Mouse (Mus musculus) layer of hippocampus, adult 9-11 months (tissue): ENCODE data around the gene Rhbdl1.

Source experiments
- DNase-seq: peaks from one replicate; pipeline ENCODE4 v3.0.0; 2022

Gene Rhbdl1

DNA sequence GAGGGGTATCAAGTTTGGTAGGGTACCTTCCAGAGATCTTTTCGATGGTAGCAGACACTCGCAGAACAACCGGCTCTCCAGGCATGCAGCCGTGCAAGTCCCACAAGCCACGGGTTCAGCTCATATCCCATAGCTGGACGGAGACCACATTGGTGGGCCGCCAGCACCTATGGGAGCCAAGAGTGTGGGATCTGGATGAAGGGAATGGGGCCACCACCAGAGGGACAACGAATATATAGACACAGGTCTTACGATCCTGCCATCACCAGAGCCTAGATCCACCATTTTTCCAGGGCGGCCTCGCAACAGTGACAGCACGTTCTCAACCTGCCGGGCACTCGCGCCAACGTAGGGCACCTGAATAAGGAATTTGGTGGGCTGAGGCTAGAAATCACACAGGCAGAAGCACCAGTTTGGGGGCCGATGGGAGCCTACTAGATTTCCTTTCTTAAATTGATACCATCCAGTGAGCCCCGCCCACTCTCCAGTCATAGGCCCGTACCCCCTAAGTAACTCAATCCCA lies 45.7 kb downstream of the Rhbdl1 start:
- peak; percentile 48 for DNase-seq

DNA sequence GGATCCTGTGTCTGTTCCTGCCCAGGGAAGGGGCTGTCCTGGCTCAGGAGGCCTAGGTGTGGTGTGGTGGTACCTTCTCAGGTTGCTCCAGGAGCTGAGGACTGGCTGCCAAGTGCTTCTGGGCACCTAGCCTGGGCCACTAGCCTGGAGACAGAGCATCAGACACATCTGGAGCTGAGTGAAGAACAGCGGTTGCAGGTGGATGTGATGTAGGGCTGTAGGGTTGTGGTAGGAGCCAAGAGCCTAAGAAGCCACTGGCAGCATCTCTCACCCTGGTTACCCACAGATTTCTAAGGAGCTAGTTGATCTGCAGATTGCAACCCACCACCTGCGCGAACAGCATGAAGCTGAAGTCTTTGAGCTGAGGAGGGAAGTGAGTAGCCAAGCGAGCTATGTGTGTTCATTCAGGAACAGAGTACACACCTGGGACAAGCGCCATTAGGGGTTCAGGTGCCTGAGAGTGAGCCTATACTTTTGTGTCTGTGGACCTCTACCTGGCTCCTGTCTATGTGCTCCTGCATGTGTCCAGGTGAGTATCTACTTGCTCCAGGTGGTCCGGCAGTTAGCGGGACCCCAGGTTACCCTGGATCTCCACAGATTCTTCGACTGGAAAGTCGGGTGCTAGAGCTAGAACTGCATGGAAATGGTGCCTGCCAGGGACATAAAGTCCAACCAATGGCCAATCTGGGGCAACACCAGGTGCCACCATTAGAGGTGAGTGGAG lies 50.2 kb downstream of the Rhbdl1 start:
- DNase-seq = no peak

DNA sequence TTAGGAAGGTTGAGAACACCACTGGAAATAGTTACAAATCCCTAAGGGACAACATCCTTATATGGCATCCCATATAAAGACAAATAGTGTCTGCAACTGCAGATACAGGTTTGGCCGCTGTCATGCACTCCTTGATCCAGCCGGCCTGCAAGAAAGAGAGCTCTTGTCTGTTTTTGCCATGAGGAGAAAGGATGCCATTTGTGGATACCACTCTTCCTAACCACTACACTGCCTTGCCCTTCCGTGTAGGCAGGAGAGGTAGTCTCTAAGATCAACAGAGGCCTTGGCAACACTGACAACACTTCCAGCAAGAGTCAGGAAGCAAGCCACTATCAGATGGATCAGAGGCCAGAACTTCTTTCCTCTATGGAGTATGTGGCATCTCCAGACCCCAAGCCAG lies 50.8 kb downstream of the Rhbdl1 start, which contains the start of gene Ccdc78:
Gene Ccdc78, plus strand, starts transcription at position 301 of the 400 bp plus-strand sequence.
- no peak for DNase-seq

DNA sequence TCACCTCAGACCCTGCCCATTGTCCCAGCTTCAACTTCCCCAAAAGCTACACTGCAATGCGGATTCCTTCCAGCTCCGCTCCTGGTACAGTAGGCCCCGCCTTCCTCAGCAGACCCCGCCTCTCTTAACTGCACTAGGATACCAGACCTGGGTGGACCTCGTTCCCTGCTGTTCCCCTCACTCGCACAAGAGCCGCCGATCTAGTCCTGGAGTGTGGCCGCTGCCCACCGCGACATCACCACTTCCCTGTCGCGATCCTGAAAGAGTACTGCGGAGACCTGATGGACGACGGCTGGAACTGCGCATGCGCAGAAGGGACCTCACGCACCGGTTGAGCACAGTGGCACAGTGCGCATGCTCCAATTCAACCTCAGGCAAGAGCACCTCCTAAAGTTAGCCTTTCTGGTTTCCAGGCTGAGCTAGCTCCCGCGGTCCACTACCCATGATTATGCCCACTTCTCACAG lies 51.8 kb downstream of the Rhbdl1 start, which contains the start of gene Haghl:
Gene Haghl, minus strand, starts transcription at position 393 of the 465 bp plus-strand sequence.
- DNase-seq = peak; percentile 97
